Mouse (Mus musculus) heart, adult 8-10 months (tissue): ENCODE results near the gene Pyy. TPM values are rescaled to one million over a fixed set of nuclear protein-coding genes. Genes with fewer than 3 reads are reported as not detected.

ENCODE experiments used
- DNase-seq: peaks from one replicate; pipeline ENCODE4 v3.0.0; 2022; ENCODE audit warnings: low spot score
- total RNA-seq, 4 experiments: library from RNA; stranded (reverse); gene quantifications; 2 replicates each; pipeline ENCODE4 v1.2.4; 2022

The Pyy gene
- total RNA-seq, result not detected

- DNase-seq, result no peak
Measured at GRCm38 (mm10) chr11:102107732-102108131, at the start of gene Pyy. Pyy (minus strand) TSS chr11:102107832.

GRCm38 (mm10) chr11:102156786-102157089, 49.1 kb upstream of the Pyy start:
- no peak for DNase-seq

GRCm38 (mm10) chr11:102156039-102156785, 48.6 kb upstream of the Pyy start, which contains the start of gene Tmem101:
Tmem101 (minus strand) TSS chr11:102156404.
- peak; percentile 95 for DNase-seq

- DNase-seq, result no peak
Measured at GRCm38 (mm10) chr11:102147213-102147989, 39.8 kb upstream of the Pyy start.

- no peak for DNase-seq
Measured at GRCm38 (mm10) chr11:102146531-102146930, 38.9 kb upstream of the Pyy start.

- DNase-seq, result no peak
Measured at GRCm38 (mm10) chr11:102146005-102146404, 38.4 kb upstream of the Pyy start.

- DNase-seq, result no peak
Measured at GRCm38 (mm10) chr11:102145471-102146001, 37.9 kb upstream of the Pyy start, which contains the start of gene Nags. Nags (plus strand) TSS chr11:102145513.

GRCm38 (mm10) chr11:102144957-102145470, 37.4 kb upstream of the Pyy start:
- DNase-seq, result no peak

- no peak for DNase-seq
Measured at GRCm38 (mm10) chr11:102142355-102142754, 34.7 kb upstream of the Pyy start.

- peak; percentile 71 for DNase-seq
Measured at GRCm38 (mm10) chr11:102140508-102140907, 32.9 kb upstream of the Pyy start.

- peak; percentile 58 for DNase-seq
Measured at GRCm38 (mm10) chr11:102138447-102138740, 30.8 kb upstream of the Pyy start.

GRCm38 (mm10) chr11:102137625-102138446, 30.2 kb upstream of the Pyy start:
- no peak for DNase-seq

GRCm38 (mm10) chr11:102134516-102134915, 26.9 kb upstream of the Pyy start:
- DNase-seq, result no peak

- no peak for DNase-seq
Measured at GRCm38 (mm10) chr11:102117386-102117785, 9.8 kb upstream of the Pyy start.

- DNase-seq, result no peak
Measured at GRCm38 (mm10) chr11:102116241-102116640, 8.6 kb upstream of the Pyy start.

GRCm38 (mm10) chr11:102111576-102111975, 3.9 kb upstream of the Pyy start:
- DNase-seq, result no peak

GRCm38 (mm10) chr11:102106911-102107310, 721 bp downstream of the Pyy start:
- DNase-seq, result no peak

- DNase-seq, result peak; percentile 18
Measured at GRCm38 (mm10) chr11:102102485-102103258, 5.0 kb downstream of the Pyy start.

- DNase-seq, result no peak
Measured at GRCm38 (mm10) chr11:102101219-102101618, 6.4 kb downstream of the Pyy start, which contains the start of gene Ppy. Ppy (minus strand) TSS chr11:102101319.

GRCm38 (mm10) chr11:102096887-102097391, 10.7 kb downstream of the Pyy start:
- DNase-seq, result no peak

GRCm38 (mm10) chr11:102096446-102096845, 11.2 kb downstream of the Pyy start:
- no peak for DNase-seq
